Mouse (Mus musculus): ENCODE measurements around the gene Ift57.

DNA sequence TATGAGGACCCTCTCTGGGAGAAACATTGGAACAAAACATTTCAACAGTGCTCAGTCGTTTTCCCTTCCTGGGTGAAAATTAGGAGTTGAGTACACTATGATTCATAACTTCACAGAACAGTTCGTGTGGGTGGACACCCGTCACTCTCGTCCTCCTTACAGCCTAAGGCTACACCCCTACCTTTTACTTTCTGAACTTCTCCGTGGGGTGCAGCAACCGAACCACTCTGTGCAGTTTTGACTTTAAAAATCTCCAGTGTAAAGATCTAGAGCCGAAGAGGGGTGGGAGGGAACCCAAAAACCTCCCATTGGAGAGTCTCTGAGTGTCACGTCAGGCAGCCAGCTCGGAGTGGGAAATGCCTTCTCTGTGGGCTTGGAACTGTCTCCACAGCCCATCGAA is 107.9 kb downstream of the Ift57 start:
- TF ChIP-seq FLI1 (IDR thresholded peaks at IDR 0.05; ENCODE audit: low read length) (no peak), GATA1 (IDR thresholded peaks at IDR 0.05; ENCODE audit: borderline replicate concordance, low read length) (no peak)
